Comparison of ENCODE assay signal across 8 mouse cellular contexts in the genomic region with DNA sequence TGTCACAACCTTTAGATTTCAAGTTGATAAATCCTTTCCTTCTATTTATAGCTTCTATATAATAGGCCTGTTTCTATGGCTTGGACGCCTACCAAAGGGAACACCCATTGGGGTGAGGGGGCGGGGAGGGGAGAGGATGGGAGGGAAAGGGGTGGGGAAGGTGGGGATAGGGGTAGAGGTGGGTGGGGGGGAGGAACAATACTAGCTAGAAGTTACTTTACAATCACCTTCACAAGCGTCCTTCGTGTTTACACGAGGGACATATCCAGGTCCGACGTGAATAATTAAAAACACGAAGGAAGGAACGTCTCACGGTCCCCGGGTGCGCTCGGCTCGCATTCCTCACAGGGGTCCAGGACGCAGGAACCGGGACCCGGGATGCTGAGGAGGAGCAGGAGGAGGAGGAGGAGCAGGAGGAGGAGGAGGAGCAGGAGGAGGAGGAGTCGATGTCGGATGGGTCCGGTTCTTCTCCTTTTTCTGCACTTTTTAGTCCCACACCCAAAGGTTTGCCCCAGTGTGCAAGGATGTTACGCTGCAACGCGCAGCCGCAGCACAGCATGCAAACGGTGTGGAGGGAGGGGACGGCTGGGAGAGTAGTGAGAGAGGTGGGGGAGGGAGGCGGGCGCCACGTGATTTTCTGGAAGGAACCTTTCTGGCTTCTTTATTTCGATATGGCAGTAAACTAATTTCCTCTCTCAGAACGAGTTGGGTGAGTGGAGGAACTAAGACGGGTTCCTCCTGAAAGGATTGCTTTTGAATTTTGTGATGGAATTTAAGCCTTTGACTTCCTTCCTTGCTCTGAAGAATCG. TPM values are rescaled to one million over a fixed set of nuclear protein-coding genes. Genes with fewer than 3 reads are reported as not detected.
DNase-seq lines count a peak whose midpoint lies in the region; ATAC-seq and TF ChIP-seq lines count a peak whose summit lies in the region.

No protein-coding gene starts in this region.

- H3K4me3 ChIP-seq in erythroblast, embryonic 14.5 days (replicated peaks), result peak overlapping the region; percentile 65
- H3K4me3 ChIP-seq in heart, embryonic 16.5 days (ENCODE audit: low read length), result peak overlapping the region; percentile 56
- peak overlapping the region; percentile 44 for H3K4me3 ChIP-seq in liver, postnatal 0 days (ENCODE audit: low read depth, low read length)
- H3K4me3 ChIP-seq in neural tube, embryonic 12.5 days, result peak overlapping the region; percentile 44

- H3K27me3 ChIP-seq in erythroblast, embryonic 14.5 days (ENCODE audit: control insufficient read depth), result no peaks in the 10 kb centered on the region
- no peaks in the 10 kb centered on the region for H3K27me3 ChIP-seq in heart, embryonic 16.5 days (ENCODE audit: control insufficient read depth, insufficient read depth, low read length)
- no peaks in the 10 kb centered on the region for H3K27me3 ChIP-seq in liver, postnatal 0 days (ENCODE audit: insufficient read depth, low read length)
- no peaks in the 10 kb centered on the region for H3K27me3 ChIP-seq in neural tube, embryonic 12.5 days (replicated peaks)

- peak overlapping the region; percentile 72 for H3K9ac ChIP-seq in heart, embryonic 16.5 days (ENCODE audit: low read length)
- peak overlapping the region; percentile 37; the same call in 1 of the 2 replicates for H3K9ac ChIP-seq in liver, postnatal 0 days (replicated peaks)
- H3K9ac ChIP-seq in neural tube, embryonic 12.5 days, result peak overlapping the region; percentile 53

- H3K27ac ChIP-seq in heart, embryonic 16.5 days (ENCODE audit: low read length), result peak overlapping the region; percentile 69
- H3K27ac ChIP-seq in liver, postnatal 0 days (ENCODE audit: low read depth), result peak overlapping the region; percentile 78
- H3K27ac ChIP-seq in neural tube, embryonic 12.5 days, result no peak overlapping the region

- H3K4me1 ChIP-seq in erythroblast, embryonic 14.5 days (ENCODE audit: control insufficient read depth), result peaks cover 21% of the 10 kb centered on the region
- H3K4me1 ChIP-seq in heart, embryonic 16.5 days (ENCODE audit: control insufficient read depth, insufficient read depth, low read length), result peaks cover 10% of the 10 kb centered on the region
- peaks cover 14% of the 10 kb centered on the region for H3K4me1 ChIP-seq in liver, postnatal 0 days (ENCODE audit: insufficient read depth)
- no peaks in the 10 kb centered on the region for H3K4me1 ChIP-seq in neural tube, embryonic 12.5 days

- H3K9me3 ChIP-seq in erythroblast, embryonic 14.5 days (ENCODE audit: control insufficient read depth, low read length), result no peaks in the 10 kb centered on the region
- H3K9me3 ChIP-seq in heart, embryonic 16.5 days (replicated peaks; ENCODE audit: control insufficient read depth, low read length), result no peaks in the 10 kb centered on the region
- H3K9me3 ChIP-seq in liver, postnatal 0 days (ENCODE audit: low read length), result no peaks in the 10 kb centered on the region
- H3K9me3 ChIP-seq in neural tube, embryonic 12.5 days, result no peaks in the 10 kb centered on the region

- TF ChIP-seq CTCF in liver, postnatal 0 days (IDR thresholded peaks at IDR 0.05; ENCODE audit: low read depth), result no peak

- no peak for TF ChIP-seq EP300 in liver, postnatal 0 days (IDR thresholded peaks at IDR 0.05; ENCODE audit: low read depth)

- peak; percentile 98 for DNase-seq in 416B (ENCODE audit: low read depth)
- peak; percentile 63 to 86 for DNase-seq in kidney, postnatal 25 days
- peak; percentile 82 for DNase-seq in liver, postnatal 0 days
- DNase-seq in testis, postnatal 10 days (ENCODE audit: low spot score), result peak; percentile 64

- peak; percentile 91 for ATAC-seq in activated CD4-positive, CD25-positive, alpha-beta regulatory T cell, adult 4 months
- ATAC-seq in heart, embryonic 16.5 days (replicated peaks; ENCODE audit: extremely low read depth, insufficient read depth, low FRiP score), result peak; percentile 93
- peak; percentile 93 for ATAC-seq in liver, postnatal 0 days
- peak; percentile 89 for ATAC-seq in neural tube, embryonic 12.5 days (ENCODE audit: low FRiP score, low read depth)

- WGBS in heart, embryonic 16.5 days, result under 1% methylated on average over 33 of the region's 33 CpGs
- under 1% methylated on average over 31 of the region's 33 CpGs for WGBS in liver, postnatal 0 days (ENCODE audit: insufficient replicate concordance)
- WGBS in neural tube, embryonic 12.5 days, result 1% methylated on average over 32 of the region's 33 CpGs

- H3K36me3 ChIP-seq in erythroblast, embryonic 14.5 days (ENCODE audit: control insufficient read depth), result no peaks in the 10 kb centered on the region
- H3K36me3 ChIP-seq in heart, embryonic 16.5 days (ENCODE audit: control insufficient read depth, insufficient read depth), result no peaks in the 10 kb centered on the region
- no peaks in the 10 kb centered on the region for H3K36me3 ChIP-seq in liver, postnatal 0 days (replicated peaks; ENCODE audit: insufficient read depth, low read length)
- no peaks in the 10 kb centered on the region for H3K36me3 ChIP-seq in neural tube, embryonic 12.5 days

- peak overlapping the region; percentile 71 for H3K4me2 ChIP-seq in heart, embryonic 16.5 days (ENCODE audit: low read depth, low read length)
- H3K4me2 ChIP-seq in liver, postnatal 0 days (ENCODE audit: low read depth, low read length), result peak overlapping the region; percentile 79
- peak overlapping the region; percentile 62 for H3K4me2 ChIP-seq in neural tube, embryonic 12.5 days (replicated peaks)

RNA-seq across cellular contexts. Expression of a gene that starts 36.5 kb away (rescaled TPM):
- 10 to 100 TPM in 1 of 2 experiments, 1 to 10 TPM in 1; 9.1 to 10.4 TPM for polyA plus RNA-seq in activated CD4-positive, CD25-positive, alpha-beta regulatory T cell, adult 4 months (2017; shearing (Covaris generic))
- 1.2 and 1.5 TPM in 2 replicates for polyA plus RNA-seq in erythroblast, embryonic 14.5 days (2012)
- polyA plus RNA-seq in heart, embryonic 16.5 days (2015; fragmentation: Nextera tagmentation; extraction: Ambion mirVana), result 3.2 and 3.6 TPM in 2 replicates
- polyA plus RNA-seq in liver, postnatal 0 days (2015; fragmentation: Nextera tagmentation; extraction: Ambion mirVana), result 2.1 and 2.4 TPM in 2 replicates
- 2.3 and 2.5 TPM in 2 replicates for polyA plus RNA-seq in neural tube, embryonic 12.5 days (2016; fragmentation: Nextera tagmentation; extraction: Ambion mirVana)
